Mouse (Mus musculus): ENCODE measurements around the gene Igsf21. TPM values are rescaled to one million over a fixed set of nuclear protein-coding genes. Genes with fewer than 3 reads are reported as not detected.

Gene Igsf21
- polyA plus RNA-seq, 1 experiment, result 0.40 TPM

GRCm38 (mm10) chr4:140125806-140126205 lies 120.8 kb downstream of the Igsf21 start:
- Histone ChIP-seq H3K36me3 (ENCODE audit: control insufficient read depth, insufficient read depth, low read length, poor library complexity, severe bottlenecking) (no peaks in the 10 kb centered on the region), H3K4me1 (ENCODE audit: control insufficient read depth, insufficient read depth, low read length) (peaks cover 2% of the 10 kb centered on the region), H3K27me3 (ENCODE audit: control insufficient read depth, insufficient read depth, low read length, poor library complexity, severe bottlenecking) (no peaks in the 10 kb centered on the region), H3K27ac (ENCODE audit: insufficient read depth, low read length) (no peak overlapping the region), H3K9ac (ENCODE audit: low read depth, poor library complexity, severe bottlenecking) (no peak overlapping the region), H3K4me3 (ENCODE audit: low read depth, low read length) (no peak overlapping the region), H3K9me3 (replicated peaks; ENCODE audit: control insufficient read depth, insufficient read depth, low read length, poor library complexity, severe bottlenecking) (no peaks in the 10 kb centered on the region)
- no peak for TF ChIP-seq CTCF (IDR thresholded peaks at IDR 0.05; ENCODE audit: low read depth, low read length)
- TF ChIP-seq POLR2A (IDR thresholded peaks at IDR 0.05; ENCODE audit: insufficient read depth, low read length), result no peak
- TF ChIP-seq EP300 (IDR thresholded peaks at IDR 0.05; ENCODE audit: insufficient read depth, low read depth, low read length), result no peak

- TF ChIP-seq POLR2A (IDR thresholded peaks at IDR 0.05; ENCODE audit: insufficient read depth, low read length), result no peak
- no peak for TF ChIP-seq CTCF (IDR thresholded peaks at IDR 0.05; ENCODE audit: low read depth, low read length)
- no peak for TF ChIP-seq EP300 (IDR thresholded peaks at IDR 0.05; ENCODE audit: insufficient read depth, low read depth, low read length)
- Histone ChIP-seq H3K27me3 (ENCODE audit: control insufficient read depth, insufficient read depth, low read length, poor library complexity, severe bottlenecking) (no peaks in the 10 kb centered on the region), H3K27ac (ENCODE audit: insufficient read depth, low read length) (no peak overlapping the region), H3K36me3 (ENCODE audit: control insufficient read depth, insufficient read depth, low read length, poor library complexity, severe bottlenecking) (no peaks in the 10 kb centered on the region), H3K9me3 (replicated peaks; ENCODE audit: control insufficient read depth, insufficient read depth, low read length, poor library complexity, severe bottlenecking) (no peaks in the 10 kb centered on the region), H3K9ac (ENCODE audit: low read depth, poor library complexity, severe bottlenecking) (no peak overlapping the region), H3K4me3 (ENCODE audit: low read depth, low read length) (no peak overlapping the region), H3K4me1 (ENCODE audit: control insufficient read depth, insufficient read depth, low read length) (no peaks in the 10 kb centered on the region)
Observed at GRCm38 (mm10) chr4:140122534-140122933, 124.0 kb downstream of the Igsf21 start.

GRCm38 (mm10) chr4:140117275-140117691 lies 129.3 kb downstream of the Igsf21 start:
- no peak overlapping the region for H3K9ac ChIP-seq (ENCODE audit: low read depth, poor library complexity, severe bottlenecking)
- H3K27ac ChIP-seq (ENCODE audit: insufficient read depth, low read length), result no peak overlapping the region
- no peak overlapping the region for H3K4me3 ChIP-seq (ENCODE audit: low read depth, low read length)
- H3K4me1 ChIP-seq (ENCODE audit: control insufficient read depth, insufficient read depth, low read length), result no peaks in the 10 kb centered on the region
- TF ChIP-seq EP300 (IDR thresholded peaks at IDR 0.05; ENCODE audit: insufficient read depth, low read depth, low read length) (no peak), CTCF (IDR thresholded peaks at IDR 0.05; ENCODE audit: low read depth, low read length) (no peak), POLR2A (IDR thresholded peaks at IDR 0.05; ENCODE audit: insufficient read depth, low read length) (no peak)
- no peaks in the 10 kb centered on the region for H3K27me3 ChIP-seq (ENCODE audit: control insufficient read depth, insufficient read depth, low read length, poor library complexity, severe bottlenecking)
- no peaks in the 10 kb centered on the region for H3K36me3 ChIP-seq (ENCODE audit: control insufficient read depth, insufficient read depth, low read length, poor library complexity, severe bottlenecking)
- no peaks in the 10 kb centered on the region for H3K9me3 ChIP-seq (replicated peaks; ENCODE audit: control insufficient read depth, insufficient read depth, low read length, poor library complexity, severe bottlenecking)

- H3K27me3 ChIP-seq (ENCODE audit: control insufficient read depth, insufficient read depth, low read length, poor library complexity, severe bottlenecking), result no peaks in the 10 kb centered on the region
- no peak overlapping the region for H3K9ac ChIP-seq (ENCODE audit: low read depth, poor library complexity, severe bottlenecking)
- H3K27ac ChIP-seq (ENCODE audit: insufficient read depth, low read length), result no peak overlapping the region
- no peak overlapping the region for H3K4me3 ChIP-seq (ENCODE audit: low read depth, low read length)
- no peaks in the 10 kb centered on the region for H3K4me1 ChIP-seq (ENCODE audit: control insufficient read depth, insufficient read depth, low read length)
- no peaks in the 10 kb centered on the region for H3K36me3 ChIP-seq (ENCODE audit: control insufficient read depth, insufficient read depth, low read length, poor library complexity, severe bottlenecking)
- H3K9me3 ChIP-seq (replicated peaks; ENCODE audit: control insufficient read depth, insufficient read depth, low read length, poor library complexity, severe bottlenecking), result no peaks in the 10 kb centered on the region
- TF ChIP-seq EP300 (IDR thresholded peaks at IDR 0.05; ENCODE audit: insufficient read depth, low read depth, low read length) (no peak), POLR2A (IDR thresholded peaks at IDR 0.05; ENCODE audit: insufficient read depth, low read length) (no peak), CTCF (IDR thresholded peaks at IDR 0.05; ENCODE audit: low read depth, low read length) (no peak)
Observed at GRCm38 (mm10) chr4:140115756-140116155, 130.8 kb downstream of the Igsf21 start.

DNA sequence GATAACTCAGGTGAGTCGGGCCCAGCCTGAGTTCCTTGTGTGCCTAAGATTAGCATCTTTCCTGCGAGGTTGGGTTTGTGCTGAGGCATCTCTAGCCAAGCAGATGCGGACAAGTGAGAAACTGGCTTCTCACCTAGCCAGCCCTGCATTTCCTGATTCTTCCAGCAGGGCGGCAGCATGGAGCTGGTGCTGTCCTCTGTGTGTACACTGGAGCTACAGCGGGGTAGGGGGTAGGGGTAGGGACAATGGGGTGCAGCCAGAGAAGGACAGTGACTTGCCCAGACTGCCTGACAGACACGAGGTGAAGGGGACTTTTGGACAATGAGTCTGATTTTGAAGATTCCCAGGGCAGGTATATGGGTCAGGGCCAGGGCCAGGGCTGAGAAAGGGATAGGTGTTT lies 131.5 kb downstream of the Igsf21 start:
- H3K36me3 ChIP-seq (ENCODE audit: control insufficient read depth, insufficient read depth, low read length, poor library complexity, severe bottlenecking), result no peaks in the 10 kb centered on the region
- TF ChIP-seq CTCF (IDR thresholded peaks at IDR 0.05; ENCODE audit: low read depth, low read length) (peak; percentile 26), EP300 (IDR thresholded peaks at IDR 0.05; ENCODE audit: insufficient read depth, low read depth, low read length) (no peak), POLR2A (IDR thresholded peaks at IDR 0.05; ENCODE audit: insufficient read depth, low read length) (no peak)

DNA sequence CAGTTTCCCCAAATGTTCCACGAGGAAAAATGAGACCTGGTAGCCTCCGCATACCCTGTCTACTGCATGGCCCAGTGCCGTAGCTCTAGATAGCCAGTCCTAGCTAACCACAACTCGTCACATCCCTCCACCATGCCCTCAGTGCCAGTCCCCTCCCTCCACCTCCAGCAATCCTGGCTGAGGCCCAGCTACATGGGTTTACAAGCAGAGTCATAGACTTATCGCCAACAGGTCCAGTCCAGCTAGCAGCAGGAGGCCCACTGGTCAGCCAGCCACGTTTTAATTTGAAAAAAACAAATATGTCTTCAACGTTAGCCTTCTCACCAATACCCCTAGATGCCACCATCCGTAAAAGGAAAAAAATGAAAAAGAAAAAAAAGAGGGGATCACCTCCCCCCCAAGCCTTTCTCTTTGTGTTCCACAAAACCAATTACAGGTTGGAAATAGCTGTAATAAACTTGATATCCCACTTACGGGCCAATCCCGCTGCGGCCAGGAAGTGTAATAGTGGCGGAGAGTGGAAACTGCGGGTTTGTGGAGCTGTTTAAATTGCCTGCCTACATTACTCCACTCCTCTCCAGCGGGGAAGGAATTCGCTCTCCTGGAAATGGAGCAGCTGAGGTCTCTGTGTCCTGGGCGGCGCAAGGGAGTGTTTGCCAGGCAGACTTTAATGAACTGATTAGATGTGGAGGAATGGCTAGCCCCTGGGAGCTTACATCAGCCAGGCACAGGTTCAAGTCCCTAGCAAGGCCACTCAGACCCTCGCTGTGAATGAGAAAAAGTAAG lies 132.7 kb downstream of the Igsf21 start:
- H3K9ac ChIP-seq (ENCODE audit: low read depth, poor library complexity, severe bottlenecking), result no peak overlapping the region
- H3K27ac ChIP-seq (ENCODE audit: insufficient read depth, low read length), result no peak overlapping the region
- H3K4me1 ChIP-seq (ENCODE audit: control insufficient read depth, insufficient read depth, low read length), result no peaks in the 10 kb centered on the region
- H3K36me3 ChIP-seq (ENCODE audit: control insufficient read depth, insufficient read depth, low read length, poor library complexity, severe bottlenecking), result no peaks in the 10 kb centered on the region
- no peak for TF ChIP-seq EP300 (IDR thresholded peaks at IDR 0.05; ENCODE audit: insufficient read depth, low read depth, low read length)
- TF ChIP-seq CTCF (IDR thresholded peaks at IDR 0.05; ENCODE audit: low read depth, low read length), result no peak
- no peak for TF ChIP-seq POLR2A (IDR thresholded peaks at IDR 0.05; ENCODE audit: insufficient read depth, low read length)
- no peaks in the 10 kb centered on the region for H3K9me3 ChIP-seq (replicated peaks; ENCODE audit: control insufficient read depth, insufficient read depth, low read length, poor library complexity, severe bottlenecking)
- no peak overlapping the region for H3K4me3 ChIP-seq (ENCODE audit: low read depth, low read length)
- no peaks in the 10 kb centered on the region for H3K27me3 ChIP-seq (ENCODE audit: control insufficient read depth, insufficient read depth, low read length, poor library complexity, severe bottlenecking)

More for the DNA sequence above, 131.5 kb downstream of the Igsf21 start:
- H3K27ac ChIP-seq (ENCODE audit: insufficient read depth, low read length), result no peak overlapping the region
- H3K4me1 ChIP-seq (ENCODE audit: control insufficient read depth, insufficient read depth, low read length), result no peaks in the 10 kb centered on the region
- H3K9me3 ChIP-seq (replicated peaks; ENCODE audit: control insufficient read depth, insufficient read depth, low read length, poor library complexity, severe bottlenecking), result no peaks in the 10 kb centered on the region
- H3K4me3 ChIP-seq (ENCODE audit: low read depth, low read length), result no peak overlapping the region
- no peak overlapping the region for H3K9ac ChIP-seq (ENCODE audit: low read depth, poor library complexity, severe bottlenecking)
- H3K27me3 ChIP-seq (ENCODE audit: control insufficient read depth, insufficient read depth, low read length, poor library complexity, severe bottlenecking), result no peaks in the 10 kb centered on the region

All from ES-Bruce4 (cell line).